ENCODE assay signal across 22 mouse cellular contexts in the genomic region with DNA sequence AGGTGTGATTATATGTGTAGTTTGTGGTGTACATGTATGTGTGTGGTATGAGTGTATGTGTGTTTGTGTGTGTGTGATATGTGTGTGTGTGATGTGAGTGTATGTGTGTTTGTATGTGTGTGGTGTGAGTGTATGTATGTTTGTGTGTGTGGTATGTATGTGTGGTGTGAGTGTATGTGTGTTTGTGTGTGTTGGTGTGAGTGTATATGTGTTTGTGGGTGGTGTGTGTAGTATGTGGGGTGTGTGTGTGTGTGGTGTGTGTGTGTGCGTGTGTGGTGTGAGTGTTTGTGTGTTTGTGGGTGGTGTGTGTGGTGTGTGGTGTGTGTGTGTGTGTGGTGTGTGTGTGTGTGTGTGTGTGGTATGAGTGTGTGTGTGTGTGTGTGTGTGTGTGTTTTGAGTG.
DNase-seq lines count a peak whose midpoint lies in the region; ATAC-seq and TF ChIP-seq lines count a peak whose summit lies in the region.
"Had no signal": no experiment of that assay in that cellular context is flagged by ENCODE, and none has a peak within 500 bp of the region (broad histone marks: within the 10 kb centered on the region; RNA-seq: fewer than 3 reads in every experiment).

No protein-coding gene starts in this region.

- H3K9me3 ChIP-seq in forebrain, embryonic 16.5 days (ENCODE audit: control insufficient read depth, low read length), result no peaks in the 10 kb centered on the region
- H3K9me3 ChIP-seq in forebrain, embryonic 10.5 days, result no peaks in the 10 kb centered on the region
- no peaks in the 10 kb centered on the region for H3K9me3 ChIP-seq in liver, embryonic 11.5 days (ENCODE audit: control insufficient read depth, low read length)
- no peaks in the 10 kb centered on the region for H3K9me3 ChIP-seq in liver, postnatal 0 days (ENCODE audit: low read length)
- no peaks in the 10 kb centered on the region for H3K9me3 ChIP-seq in embryonic facial prominence, embryonic 12.5 days
- H3K9me3 ChIP-seq in liver, embryonic 13.5 days (replicated peaks), result no peaks in the 10 kb centered on the region
- H3K9me3 ChIP-seq: embryonic facial prominence, embryonic 15.5 days; heart, embryonic 15.5 days; limb, embryonic 12.5 days; midbrain, embryonic 13.5 days had no signal

- no peak for TF ChIP-seq EP300 in liver, postnatal 0 days (IDR thresholded peaks at IDR 0.05; ENCODE audit: low read depth)

- H3K4me1 ChIP-seq in forebrain, embryonic 16.5 days (replicated peaks; ENCODE audit: control insufficient read depth, insufficient read depth, low read length), result no peaks in the 10 kb centered on the region
- peaks cover 3% of the 10 kb centered on the region for H3K4me1 ChIP-seq in forebrain, embryonic 10.5 days
- peaks cover 10% of the 10 kb centered on the region for H3K4me1 ChIP-seq in liver, embryonic 11.5 days (replicated peaks; ENCODE audit: control insufficient read depth, insufficient read depth, low read length)
- H3K4me1 ChIP-seq in liver, postnatal 0 days (ENCODE audit: insufficient read depth), result peaks cover 11% of the 10 kb centered on the region
- H3K4me1 ChIP-seq in embryonic facial prominence, embryonic 12.5 days, result no peaks in the 10 kb centered on the region
- H3K4me1 ChIP-seq in liver, embryonic 13.5 days (replicated peaks), result peaks cover 42% of the 10 kb centered on the region
- H3K4me1 ChIP-seq: embryonic facial prominence, embryonic 15.5 days; heart, embryonic 15.5 days; midbrain, embryonic 13.5 days had no signal

- H3K27ac ChIP-seq in forebrain, embryonic 16.5 days (ENCODE audit: low read length), result no peak overlapping the region
- H3K27ac ChIP-seq in forebrain, embryonic 10.5 days, result no peak overlapping the region
- H3K27ac ChIP-seq in liver, embryonic 11.5 days (ENCODE audit: low read depth, low read length), result no peak overlapping the region
- H3K27ac ChIP-seq in liver, postnatal 0 days (ENCODE audit: low read depth), result no peak overlapping the region
- H3K27ac ChIP-seq in embryonic facial prominence, embryonic 12.5 days, result no peak overlapping the region
- H3K27ac ChIP-seq in liver, embryonic 13.5 days, result peak overlapping the region; percentile 89
- H3K27ac ChIP-seq: embryonic facial prominence, embryonic 15.5 days; heart, embryonic 15.5 days; limb, embryonic 12.5 days; midbrain, embryonic 13.5 days had no signal

- H3K4me3 ChIP-seq in forebrain, embryonic 16.5 days (replicated peaks; ENCODE audit: low read length), result no peak overlapping the region
- no peak overlapping the region for H3K4me3 ChIP-seq in forebrain, embryonic 10.5 days
- no peak overlapping the region for H3K4me3 ChIP-seq in liver, embryonic 11.5 days (ENCODE audit: low read depth, low read length)
- no peak overlapping the region for H3K4me3 ChIP-seq in liver, postnatal 0 days (ENCODE audit: low read depth, low read length)
- no peak overlapping the region for H3K4me3 ChIP-seq in embryonic facial prominence, embryonic 12.5 days
- no peak overlapping the region for H3K4me3 ChIP-seq in liver, embryonic 13.5 days (replicated peaks)
- H3K4me3 ChIP-seq: embryonic facial prominence, embryonic 15.5 days; heart, embryonic 15.5 days; limb, embryonic 12.5 days; midbrain, embryonic 13.5 days; myocyte had no signal

- WGBS in forebrain, embryonic 16.5 days, result 0% methylated on average over 1 of the region's 1 CpGs
- WGBS in forebrain, embryonic 10.5 days, result 0% methylated on average over 1 of the region's 1 CpGs
- 0% methylated on average over 1 of the region's 1 CpGs for WGBS in liver, embryonic 11.5 days
- 0% methylated on average over 1 of the region's 1 CpGs for WGBS in liver, postnatal 0 days (ENCODE audit: insufficient replicate concordance)
- WGBS in embryonic facial prominence, embryonic 12.5 days, result 0% methylated on average over 1 of the region's 1 CpGs
- 0% methylated on average over 1 of the region's 1 CpGs for WGBS in liver, embryonic 13.5 days (ENCODE audit: insufficient replicate concordance)

- H3K36me3 ChIP-seq in forebrain, embryonic 16.5 days (ENCODE audit: control insufficient read depth, insufficient read depth), result no peaks in the 10 kb centered on the region
- no peaks in the 10 kb centered on the region for H3K36me3 ChIP-seq in forebrain, embryonic 10.5 days (replicated peaks)
- H3K36me3 ChIP-seq in liver, embryonic 11.5 days (ENCODE audit: control insufficient read depth, insufficient read depth, low read length), result no peaks in the 10 kb centered on the region
- no peaks in the 10 kb centered on the region for H3K36me3 ChIP-seq in liver, postnatal 0 days (replicated peaks; ENCODE audit: insufficient read depth, low read length)
- H3K36me3 ChIP-seq in embryonic facial prominence, embryonic 12.5 days, result no peaks in the 10 kb centered on the region
- no peaks in the 10 kb centered on the region for H3K36me3 ChIP-seq in liver, embryonic 13.5 days
- H3K36me3 ChIP-seq: embryonic facial prominence, embryonic 15.5 days; G1E; heart, embryonic 15.5 days; limb, embryonic 12.5 days; midbrain, embryonic 13.5 days had no signal

- no peaks in the 10 kb centered on the region for H3K27me3 ChIP-seq in forebrain, embryonic 16.5 days (replicated peaks; ENCODE audit: control insufficient read depth, insufficient read depth, low read length)
- peaks cover 3% of the 10 kb centered on the region for H3K27me3 ChIP-seq in forebrain, embryonic 10.5 days (ENCODE audit: poor library complexity, severe bottlenecking)
- no peaks in the 10 kb centered on the region for H3K27me3 ChIP-seq in liver, embryonic 11.5 days (replicated peaks; ENCODE audit: control insufficient read depth, insufficient read depth, low read length)
- H3K27me3 ChIP-seq in liver, postnatal 0 days (ENCODE audit: insufficient read depth, low read length), result no peaks in the 10 kb centered on the region
- no peaks in the 10 kb centered on the region for H3K27me3 ChIP-seq in embryonic facial prominence, embryonic 12.5 days
- no peaks in the 10 kb centered on the region for H3K27me3 ChIP-seq in liver, embryonic 13.5 days
- H3K27me3 ChIP-seq: CH12.LX; embryonic facial prominence, embryonic 15.5 days; heart, embryonic 15.5 days; limb, embryonic 12.5 days; midbrain, embryonic 13.5 days; Patski had no signal

- no peak for DNase-seq in forebrain, embryonic 10.5 days (ENCODE audit: extremely low spot score, low spot score)
- no peak for DNase-seq in liver, embryonic 11.5 days (ENCODE audit: low spot score)
- DNase-seq in liver, postnatal 0 days, result no peak
- no peak for DNase-seq in liver, embryonic 13.5 days
- no peak for DNase-seq in layer of hippocampus, postnatal 36 days
- DNase-seq: B cell, adult 2 months; cerebellum, adult 18-20 months; cerebellum, postnatal 14 days; kidney, adult 11 months; lung, adult 2 months; lung, postnatal 14 days; thymus, adult 18-20 months had no signal

- TF ChIP-seq CTCF in liver, postnatal 0 days (IDR thresholded peaks at IDR 0.05; ENCODE audit: low read depth), result no peak

- peak; percentile 52; the same call in 1 of the 2 replicates for ATAC-seq in forebrain, embryonic 16.5 days
- ATAC-seq in liver, embryonic 11.5 days (replicated peaks; ENCODE audit: low FRiP score), result 0 out of 2 replicates have a peak, but pooled peaks have one; percentile 29
- ATAC-seq in liver, postnatal 0 days, result no peak
- no peak for ATAC-seq in embryonic facial prominence, embryonic 12.5 days (ENCODE audit: insufficient number of reproducible peaks, insufficient read depth, low FRiP score, low TSS enrichment)
- ATAC-seq in liver, embryonic 13.5 days (ENCODE audit: low read depth), result no peak
- ATAC-seq: midbrain, embryonic 13.5 days; Patski had no signal

- H3K4me2 ChIP-seq in forebrain, embryonic 16.5 days (ENCODE audit: low read length), result no peak overlapping the region
- H3K4me2 ChIP-seq in liver, embryonic 11.5 days, result no peak overlapping the region
- no peak overlapping the region for H3K4me2 ChIP-seq in liver, postnatal 0 days (ENCODE audit: low read depth, low read length)
- no peak overlapping the region for H3K4me2 ChIP-seq in embryonic facial prominence, embryonic 12.5 days (replicated peaks)
- no peak overlapping the region for H3K4me2 ChIP-seq in liver, embryonic 13.5 days
- H3K4me2 ChIP-seq: embryonic facial prominence, embryonic 15.5 days; heart, embryonic 15.5 days; limb, embryonic 12.5 days; midbrain, embryonic 13.5 days had no signal

- no peak overlapping the region for H3K9ac ChIP-seq in forebrain, embryonic 16.5 days (replicated peaks; ENCODE audit: low read depth, low read length)
- no peak overlapping the region for H3K9ac ChIP-seq in liver, embryonic 11.5 days (ENCODE audit: low read depth, low read length)
- H3K9ac ChIP-seq in liver, postnatal 0 days (replicated peaks), result no peak overlapping the region
- H3K9ac ChIP-seq in embryonic facial prominence, embryonic 12.5 days, result peak overlapping the region; percentile 11; the same call in 1 of the 2 replicates
- no peak overlapping the region for H3K9ac ChIP-seq in liver, embryonic 13.5 days
- H3K9ac ChIP-seq: embryonic facial prominence, embryonic 15.5 days; heart, embryonic 15.5 days; limb, embryonic 12.5 days; midbrain, embryonic 13.5 days had no signal

Comparison
In these comparisons a context has a peak if more than half of its experiments do, and no peak if none do; other contexts are left out.
1. ATAC-seq: peak in forebrain, embryonic 16.5 days (single experiment) and liver, embryonic 11.5 days (single experiment); none in liver, postnatal 0 days (single experiment), embryonic facial prominence, embryonic 12.5 days (single experiment) and liver, embryonic 13.5 days (single experiment).